Mouse (Mus musculus): Measurements from ENCODE around the gene Tmsb10.

DNA sequence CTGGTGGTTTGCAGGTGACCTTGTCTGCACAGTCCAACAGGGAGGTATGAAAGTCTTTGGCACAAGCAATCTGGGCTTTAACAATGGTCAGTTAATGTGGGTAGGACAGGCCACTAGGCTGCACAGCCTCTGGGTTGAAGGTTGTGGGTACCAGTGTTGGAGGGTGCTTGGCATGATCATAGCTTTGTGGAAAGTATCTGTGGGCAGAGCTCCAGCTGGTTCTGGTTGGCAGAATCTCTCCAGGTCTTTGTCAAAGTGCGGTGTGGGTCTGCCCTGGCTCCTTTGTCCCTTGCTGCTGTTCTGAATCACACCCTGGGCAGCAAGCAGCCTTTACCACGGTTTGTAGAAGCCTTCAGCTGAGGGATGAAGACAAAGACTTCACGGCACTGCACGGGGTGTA lies 24.0 kb upstream of the Tmsb10 start:
- TF ChIP-seq CTCF (IDR thresholded peaks at IDR 0.05; ENCODE audit: low read depth), result no peak
- no peak for TF ChIP-seq EP300 (IDR thresholded peaks at IDR 0.05; ENCODE audit: low read depth)
